Mouse (Mus musculus): ENCODE results near the gene Cpeb4. TPM values are rescaled to one million over a fixed set of nuclear protein-coding genes. Genes with fewer than 3 reads are reported as not detected.

Cpeb4 gene
- total and polyA plus RNA-seq, 2 experiments from 2014 or later = 15.8 to 75.7 TPM

GRCm38 (mm10) chr11:31854955-31855354 is 17.1 kb upstream of the Cpeb4 start:
- 68% methylated on average over 5 of the region's 5 CpGs for WGBS
- Histone ChIP-seq H3K9ac (replicated peaks; ENCODE audit: low read length) (no peak overlapping the region), H3K4me2 (ENCODE audit: low read depth, low read length) (no peak overlapping the region), H3K9me3 (ENCODE audit: low read length) (no peaks in the 10 kb centered on the region), H3K4me1 (ENCODE audit: insufficient read depth, low read length) (peaks cover 11% of the 10 kb centered on the region), H3K4me3 (ENCODE audit: low read length) (no peak overlapping the region), H3K27ac (no peak overlapping the region), H3K36me3 (ENCODE audit: insufficient read depth, low read length) (no peaks in the 10 kb centered on the region), H3K27me3 (ENCODE audit: insufficient read depth, low read length) (no peaks in the 10 kb centered on the region)
- TF ChIP-seq CTCF (IDR thresholded peaks at IDR 0.05; ENCODE audit: low read depth) = no peak
- no peak for DNase-seq (ENCODE audit: low spot score)
- no peak for ATAC-seq

GRCm38 (mm10) chr11:31857479-31857878 is 14.5 kb upstream of the Cpeb4 start:
- H3K4me1 ChIP-seq (ENCODE audit: insufficient read depth, low read length) = no peaks in the 10 kb centered on the region
- no peaks in the 10 kb centered on the region for H3K9me3 ChIP-seq (ENCODE audit: low read length)
- no peaks in the 10 kb centered on the region for H3K36me3 ChIP-seq (ENCODE audit: insufficient read depth, low read length)
- no peak overlapping the region for H3K4me3 ChIP-seq (ENCODE audit: low read length)
- H3K27me3 ChIP-seq (ENCODE audit: insufficient read depth, low read length) = no peaks in the 10 kb centered on the region
- WGBS = 93% methylated on average over 4 of the region's 4 CpGs
- H3K4me2 ChIP-seq (ENCODE audit: low read depth, low read length) = no peak overlapping the region
- no peak overlapping the region for H3K9ac ChIP-seq (replicated peaks; ENCODE audit: low read length)
- DNase-seq (ENCODE audit: low spot score) = no peak
- TF ChIP-seq CTCF (IDR thresholded peaks at IDR 0.05; ENCODE audit: low read depth) = no peak
- H3K27ac ChIP-seq = no peak overlapping the region
- no peak for ATAC-seq

- Histone ChIP-seq H3K4me2 (ENCODE audit: low read depth, low read length) (no peak overlapping the region), H3K27me3 (ENCODE audit: insufficient read depth, low read length) (no peaks in the 10 kb centered on the region), H3K27ac (no peak overlapping the region), H3K36me3 (ENCODE audit: insufficient read depth, low read length) (no peaks in the 10 kb centered on the region), H3K4me1 (ENCODE audit: insufficient read depth, low read length) (no peaks in the 10 kb centered on the region), H3K4me3 (ENCODE audit: low read length) (no peak overlapping the region), H3K9ac (replicated peaks; ENCODE audit: low read length) (no peak overlapping the region), H3K9me3 (ENCODE audit: low read length) (no peaks in the 10 kb centered on the region)
- 73% methylated on average over 6 of the region's 6 CpGs for WGBS
- no peak for ATAC-seq
- no peak for DNase-seq (ENCODE audit: low spot score)
- TF ChIP-seq CTCF (IDR thresholded peaks at IDR 0.05; ENCODE audit: low read depth) = no peak
Measured at GRCm38 (mm10) chr11:31861149-31861890, 10.7 kb upstream of the Cpeb4 start.

GRCm38 (mm10) chr11:31867976-31868375 is 4.0 kb upstream of the Cpeb4 start:
- 68% methylated on average over 4 of the region's 4 CpGs for WGBS
- no peak for ATAC-seq
- no peak overlapping the region for H3K4me2 ChIP-seq (ENCODE audit: low read depth, low read length)

GRCm38 (mm10) chr11:31870285-31871010 is 1.6 kb upstream of the Cpeb4 start:
- peak; percentile 100 for ATAC-seq

More at GRCm38 (mm10) chr11:31867976-31868375, 4.0 kb upstream of the Cpeb4 start:
- DNase-seq (ENCODE audit: low spot score) = no peak
- H3K4me1 ChIP-seq (ENCODE audit: insufficient read depth, low read length) = no peaks in the 10 kb centered on the region; the same call in 1 of the 2 replicates
- no peaks in the 10 kb centered on the region for H3K27me3 ChIP-seq (ENCODE audit: insufficient read depth, low read length)
- H3K9ac ChIP-seq (replicated peaks; ENCODE audit: low read length) = no peak overlapping the region
- no peak for TF ChIP-seq CTCF (IDR thresholded peaks at IDR 0.05; ENCODE audit: low read depth)
- no peak overlapping the region for H3K27ac ChIP-seq
- H3K9me3 ChIP-seq (ENCODE audit: low read length) = no peaks in the 10 kb centered on the region
- H3K36me3 ChIP-seq (ENCODE audit: insufficient read depth, low read length) = no peaks in the 10 kb centered on the region
- H3K4me3 ChIP-seq (ENCODE audit: low read length) = no peak overlapping the region

GRCm38 (mm10) chr11:31871135-31871541 is 873 bp upstream of the Cpeb4 start:
- ATAC-seq (no peak), DNase-seq (ENCODE audit: low spot score) (peak; percentile 56)
- TF ChIP-seq CTCF (IDR thresholded peaks at IDR 0.05; ENCODE audit: low read depth) = peak; percentile 26
- Histone ChIP-seq H3K4me3 (ENCODE audit: low read length) (peak overlapping the region; percentile 69), H3K27me3 (ENCODE audit: insufficient read depth, low read length) (no peaks in the 10 kb centered on the region), H3K36me3 (ENCODE audit: insufficient read depth, low read length) (no peaks in the 10 kb centered on the region), H3K4me1 (ENCODE audit: insufficient read depth, low read length) (peaks cover 2% of the 10 kb centered on the region; the same call in 1 of the 2 replicates), H3K9ac (replicated peaks; ENCODE audit: low read length) (peak overlapping the region; percentile 91), H3K27ac (peak overlapping the region; percentile 97), H3K9me3 (ENCODE audit: low read length) (no peaks in the 10 kb centered on the region), H3K4me2 (ENCODE audit: low read depth, low read length) (peak overlapping the region; percentile 91)
- whole genome bisulfite sequencing = under 1% methylated on average over 21 of the region's 21 CpGs

More at GRCm38 (mm10) chr11:31870285-31871010, 1.6 kb upstream of the Cpeb4 start:
- Histone ChIP-seq H3K27ac (peak overlapping the region; percentile 97), H3K4me2 (ENCODE audit: low read depth, low read length) (peak overlapping the region; percentile 91), H3K4me3 (ENCODE audit: low read length) (peak overlapping the region; percentile 69), H3K4me1 (ENCODE audit: insufficient read depth, low read length) (peaks cover 2% of the 10 kb centered on the region; the same call in 1 of the 2 replicates), H3K36me3 (ENCODE audit: insufficient read depth, low read length) (no peaks in the 10 kb centered on the region), H3K9ac (replicated peaks; ENCODE audit: low read length) (peak overlapping the region; percentile 91), H3K27me3 (ENCODE audit: insufficient read depth, low read length) (no peaks in the 10 kb centered on the region), H3K9me3 (ENCODE audit: low read length) (no peaks in the 10 kb centered on the region)
- DNase-seq (ENCODE audit: low spot score) = peak; percentile 100
- no peak for TF ChIP-seq CTCF (IDR thresholded peaks at IDR 0.05; ENCODE audit: low read depth)
- WGBS = under 1% methylated on average over 52 of the region's 53 CpGs
